8 mouse cellular contexts compared by ENCODE assay signal in the genomic region with DNA sequence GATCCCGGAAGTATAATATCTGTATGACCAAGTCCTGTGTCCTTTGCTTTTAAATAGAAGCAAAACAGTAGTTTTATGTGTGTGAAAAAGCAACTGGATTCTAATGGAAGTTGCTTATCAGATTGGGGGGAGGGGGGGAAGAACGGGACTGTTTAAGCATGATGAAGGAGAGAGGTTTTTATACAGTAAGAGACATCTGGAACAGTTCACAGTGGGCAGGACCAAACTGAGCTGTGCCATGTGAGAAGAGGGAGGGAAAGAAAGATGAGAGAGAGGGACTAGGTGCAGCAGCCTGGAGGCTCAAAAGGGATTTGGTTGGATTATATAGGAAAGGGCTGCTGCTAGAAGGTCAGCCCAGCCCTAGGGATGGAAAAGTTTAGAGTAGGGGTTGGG. TPM values are rescaled to one million over a fixed set of nuclear protein-coding genes. Genes with fewer than 3 reads are reported as not detected.
DNase-seq lines count a peak whose midpoint lies in the region; ATAC-seq and TF ChIP-seq lines count a peak whose summit lies in the region.

No protein-coding gene starts in this region.

- CTCF ChIA-PET in Patski (lab: Charles Lee): no interaction called here

- in situ Hi-C loops in Patski (cut with MboI; ENCODE audit: low pct_unique_long_range_greater_than_20kb): no loop called here

- peaks cover 9% of the 10 kb centered on the region for H3K4me1 ChIP-seq in heart, embryonic 15.5 days (replicated peaks)
- H3K4me1 ChIP-seq in forebrain, embryonic 13.5 days: peaks cover 9% of the 10 kb centered on the region
- peaks cover 4% of the 10 kb centered on the region; the same call in 1 of the 2 replicates for H3K4me1 ChIP-seq in liver, embryonic 11.5 days (replicated peaks; ENCODE audit: control insufficient read depth, insufficient read depth, low read length)
- peaks cover 5% of the 10 kb centered on the region for H3K4me1 ChIP-seq in stomach, embryonic 16.5 days (ENCODE audit: control insufficient read depth, insufficient read depth, low read length)

- H3K36me3 ChIP-seq in heart, embryonic 15.5 days: no peaks in the 10 kb centered on the region
- H3K36me3 ChIP-seq in forebrain, embryonic 13.5 days (ENCODE audit: poor library complexity, severe bottlenecking): no peaks in the 10 kb centered on the region
- H3K36me3 ChIP-seq in liver, embryonic 11.5 days (ENCODE audit: control insufficient read depth, insufficient read depth, low read length): no peaks in the 10 kb centered on the region
- H3K36me3 ChIP-seq in stomach, embryonic 16.5 days (ENCODE audit: control insufficient read depth, insufficient read depth, low read length): no peaks in the 10 kb centered on the region

- no peak for DNase-seq in heart, postnatal 14 days
- DNase-seq in Patski (ENCODE audit: low read depth, low spot score): no peak
- peak; percentile 32 for DNase-seq in liver, embryonic 11.5 days (ENCODE audit: low spot score)
- DNase-seq in left cerebral cortex, adult 8-10 months (ENCODE audit: low spot score in 2 of 2): no peak
- no peak for DNase-seq in layer of hippocampus, adult 9-10 months (ENCODE audit: low spot score)

- no peak for TF ChIP-seq CTCF in Patski (IDR thresholded peaks at IDR 0.05)

- H3K9ac ChIP-seq in heart, embryonic 15.5 days: peak overlapping the region; percentile 77
- peak overlapping the region; percentile 77 for H3K9ac ChIP-seq in forebrain, embryonic 13.5 days
- peak overlapping the region; percentile 86 for H3K9ac ChIP-seq in liver, embryonic 11.5 days (ENCODE audit: low read depth, low read length)
- peak overlapping the region; percentile 59 for H3K9ac ChIP-seq in stomach, embryonic 16.5 days (ENCODE audit: low read length)

- H3K4me2 ChIP-seq in heart, embryonic 15.5 days: peak overlapping the region; percentile 78
- peak overlapping the region; percentile 78 for H3K4me2 ChIP-seq in forebrain, embryonic 13.5 days
- peak overlapping the region; percentile 66 for H3K4me2 ChIP-seq in liver, embryonic 11.5 days
- H3K4me2 ChIP-seq in stomach, embryonic 16.5 days (ENCODE audit: low read depth, low read length): peak overlapping the region; percentile 50

- no peaks in the 10 kb centered on the region for H3K9me3 ChIP-seq in heart, embryonic 15.5 days (replicated peaks)
- H3K9me3 ChIP-seq in forebrain, embryonic 13.5 days (replicated peaks): no peaks in the 10 kb centered on the region
- H3K9me3 ChIP-seq in liver, embryonic 11.5 days (ENCODE audit: control insufficient read depth, low read length): no peaks in the 10 kb centered on the region
- H3K9me3 ChIP-seq in stomach, embryonic 16.5 days (replicated peaks; ENCODE audit: control insufficient read depth, low read length): no peaks in the 10 kb centered on the region

- peak overlapping the region; percentile 87 for H3K27ac ChIP-seq in heart, embryonic 15.5 days
- H3K27ac ChIP-seq in forebrain, embryonic 13.5 days: peak overlapping the region; percentile 69
- peak overlapping the region; percentile 6 for H3K27ac ChIP-seq in liver, embryonic 11.5 days (ENCODE audit: low read depth, low read length)
- peak overlapping the region; percentile 82 for H3K27ac ChIP-seq in stomach, embryonic 16.5 days (ENCODE audit: low read length)

- ATAC-seq in heart, embryonic 15.5 days (replicated peaks; ENCODE audit: insufficient number of reproducible peaks, insufficient read depth, low FRiP score, low read depth): peak; percentile 75
- peak; percentile 10 for ATAC-seq in Patski
- ATAC-seq in forebrain, embryonic 13.5 days: peak; percentile 83
- peak; percentile 59 for ATAC-seq in liver, embryonic 11.5 days (replicated peaks; ENCODE audit: low FRiP score)
- peak; percentile 86 for ATAC-seq in stomach, embryonic 16.5 days (ENCODE audit: insufficient read depth, low FRiP score)

- no peaks in the 10 kb centered on the region for H3K27me3 ChIP-seq in heart, embryonic 15.5 days
- H3K27me3 ChIP-seq in Patski: no peaks in the 10 kb centered on the region
- no peaks in the 10 kb centered on the region for H3K27me3 ChIP-seq in forebrain, embryonic 13.5 days
- H3K27me3 ChIP-seq in liver, embryonic 11.5 days (replicated peaks; ENCODE audit: control insufficient read depth, insufficient read depth, low read length): no peaks in the 10 kb centered on the region
- H3K27me3 ChIP-seq in stomach, embryonic 16.5 days (ENCODE audit: control insufficient read depth, insufficient read depth, low read length): no peaks in the 10 kb centered on the region

- intact Hi-C loops in heart, postnatal 14 days (cut with DNase I): no loop called here

- H3K4me3 ChIP-seq in heart, embryonic 15.5 days: peak overlapping the region; percentile 73
- H3K4me3 ChIP-seq in forebrain, embryonic 13.5 days: peak overlapping the region; percentile 63
- H3K4me3 ChIP-seq in liver, embryonic 11.5 days (ENCODE audit: low read depth, low read length): peak overlapping the region; percentile 69
- peak overlapping the region; percentile 58 for H3K4me3 ChIP-seq in stomach, embryonic 16.5 days (replicated peaks; ENCODE audit: low read length)

- 0% methylated on average over 2 of the region's 2 CpGs for WGBS in heart, embryonic 15.5 days
- 0% methylated on average over 2 of the region's 2 CpGs for WGBS in forebrain, embryonic 13.5 days
- 0% methylated on average over 2 of the region's 2 CpGs for WGBS in liver, embryonic 11.5 days
- WGBS in stomach, embryonic 16.5 days: 1% methylated on average over 2 of the region's 2 CpGs

- POLR2A ChIA-PET in Patski (lab: Charles Lee): interaction anchor here (1.2 kb wide), 1 partner anchor 239 kb away, joined by 5 read pairs; no protein-coding TSS in a partner anchor

RNA-seq across cellular contexts. Expression of a gene that starts 0.5 kb away (rescaled TPM):
- 14.7 and 18.2 TPM in 2 replicates for polyA plus RNA-seq in heart, embryonic 15.5 days (2015; fragmentation: Nextera tagmentation; extraction: Ambion mirVana)
- 10 to 100 TPM; 17.9 to 21.6 TPM for total RNA-seq in heart, postnatal 14 days (2021)
- polyA plus RNA-seq in Patski (2021): 16.9 TPM
- polyA plus RNA-seq in forebrain, embryonic 13.5 days (2015; fragmentation: Nextera tagmentation; extraction: Ambion mirVana): 19.0 and 19.7 TPM in 2 replicates
- 27.0 and 30.3 TPM in 2 replicates for polyA plus RNA-seq in liver, embryonic 11.5 days (2014; fragmentation: Nextera tagmentation; extraction: Ambion mirVana)
- polyA plus RNA-seq in stomach, embryonic 16.5 days (2015; fragmentation: Nextera tagmentation; extraction: Ambion mirVana): 29.3 and 37.8 TPM in 2 replicates
- 10 to 100 TPM; 12.4 to 14.1 (median 13.3) TPM for total RNA-seq in left cerebral cortex, adult 8-10 months (2022)

RNA-seq across cellular contexts. Expression of a gene that starts 32.5 kb away (rescaled TPM):
- polyA plus RNA-seq in heart, embryonic 15.5 days (2015; fragmentation: Nextera tagmentation; extraction: Ambion mirVana): 8.5 and 9.0 TPM in 2 replicates
- 10 to 100 TPM; 36.4 to 42.0 TPM for total RNA-seq in heart, postnatal 14 days (2021)
- polyA plus RNA-seq in Patski (2021): 85.4 TPM
- 9.6 and 10.2 TPM in 2 replicates for polyA plus RNA-seq in forebrain, embryonic 13.5 days (2015; fragmentation: Nextera tagmentation; extraction: Ambion mirVana)
- 8.1 TPM in 2 replicates for polyA plus RNA-seq in liver, embryonic 11.5 days (2014; fragmentation: Nextera tagmentation; extraction: Ambion mirVana)
- polyA plus RNA-seq in stomach, embryonic 16.5 days (2015; fragmentation: Nextera tagmentation; extraction: Ambion mirVana): 11.4 and 14.2 TPM in 2 replicates
- total RNA-seq in left cerebral cortex, adult 8-10 months (2022): 10 to 100 TPM; 65.0 to 78.3 (median 68.4) TPM

Comparison
In these comparisons a context has a peak if more than half of its experiments do, and no peak if none do; other contexts are left out.
1. ATAC-seq: peak in every context shown above with its lines; median percentile 86 in stomach, embryonic 16.5 days; 83 in forebrain, embryonic 13.5 days; 75 in heart, embryonic 15.5 days; 59 in liver, embryonic 11.5 days; 10 in Patski.
2. H3K27ac ChIP-seq: peak in every context shown above with its lines; median percentile 87 in heart, embryonic 15.5 days; 82 in stomach, embryonic 16.5 days; 69 in forebrain, embryonic 13.5 days; 6 in liver, embryonic 11.5 days.